Mouse (Mus musculus): ENCODE results near the gene 2310009B15Rik.

2310009B15Rik gene

DNA sequence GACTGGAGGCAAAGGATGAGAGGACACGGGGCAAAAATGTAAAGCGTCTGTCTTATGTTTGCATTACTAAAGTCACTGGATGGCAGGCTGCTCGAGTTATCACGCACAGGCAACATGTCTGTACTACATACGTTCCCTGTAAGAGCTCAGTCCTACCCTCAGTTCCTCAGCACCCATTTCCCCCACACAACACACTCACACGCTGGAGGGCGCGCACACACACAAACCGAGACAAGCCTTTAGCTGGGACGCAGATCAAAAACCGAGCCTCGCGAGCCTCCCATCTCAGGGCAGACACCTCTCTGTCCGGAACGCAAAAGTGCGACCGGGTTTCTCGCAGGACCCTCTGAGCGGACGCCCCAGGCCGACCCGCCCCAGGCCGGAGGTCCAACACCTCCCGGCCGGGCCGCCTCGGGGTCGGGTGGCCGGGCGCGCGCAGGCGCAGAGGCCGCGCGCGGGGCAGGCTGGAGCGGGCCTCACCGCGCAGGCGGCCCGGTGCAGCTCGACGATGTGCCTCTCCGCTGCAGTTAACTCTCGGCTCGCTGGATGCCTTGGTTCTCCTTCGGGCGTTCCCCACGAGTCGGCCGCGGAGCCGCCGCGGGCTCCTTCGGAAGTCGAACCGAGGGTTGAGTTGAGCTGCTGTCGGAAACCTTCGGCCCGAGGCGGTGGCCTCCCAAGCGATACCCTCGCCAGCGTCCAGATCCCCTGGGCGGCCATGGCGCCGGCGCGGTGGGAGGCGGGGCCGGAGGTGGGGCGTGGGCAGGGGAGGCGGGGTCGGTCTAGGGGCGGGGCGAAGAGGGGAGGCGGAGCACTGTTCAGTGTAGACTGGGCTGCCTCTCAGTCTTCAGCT, at the start of gene 2310009B15Rik:
TSS of gene 2310009B15Rik (minus strand) at position 752 of the 850 bp plus-strand sequence.
- peak; percentile 46 for DNase-seq (ENCODE audit: low spot score)

DNA sequence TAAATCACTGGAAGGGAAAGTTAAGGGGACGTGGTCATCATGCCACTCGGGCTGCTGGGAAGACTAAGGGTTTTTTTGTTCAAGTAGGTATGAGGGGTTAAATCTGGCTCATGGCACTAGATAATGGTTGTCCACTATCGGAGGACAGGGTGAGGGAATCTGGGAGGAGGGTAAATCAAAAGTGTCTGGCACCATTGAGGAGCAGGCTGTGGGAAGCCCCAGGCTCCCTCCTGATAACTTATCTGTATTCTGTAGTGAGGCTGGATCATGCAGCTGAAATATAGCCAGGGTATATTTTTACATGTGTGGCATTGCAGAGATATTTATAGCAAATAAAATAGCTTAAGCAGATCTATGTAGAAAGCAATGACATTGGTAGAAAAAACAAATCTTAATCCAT, 49.6 kb upstream of the 2310009B15Rik start:
- DNase-seq (ENCODE audit: low spot score): no peak

DNA sequence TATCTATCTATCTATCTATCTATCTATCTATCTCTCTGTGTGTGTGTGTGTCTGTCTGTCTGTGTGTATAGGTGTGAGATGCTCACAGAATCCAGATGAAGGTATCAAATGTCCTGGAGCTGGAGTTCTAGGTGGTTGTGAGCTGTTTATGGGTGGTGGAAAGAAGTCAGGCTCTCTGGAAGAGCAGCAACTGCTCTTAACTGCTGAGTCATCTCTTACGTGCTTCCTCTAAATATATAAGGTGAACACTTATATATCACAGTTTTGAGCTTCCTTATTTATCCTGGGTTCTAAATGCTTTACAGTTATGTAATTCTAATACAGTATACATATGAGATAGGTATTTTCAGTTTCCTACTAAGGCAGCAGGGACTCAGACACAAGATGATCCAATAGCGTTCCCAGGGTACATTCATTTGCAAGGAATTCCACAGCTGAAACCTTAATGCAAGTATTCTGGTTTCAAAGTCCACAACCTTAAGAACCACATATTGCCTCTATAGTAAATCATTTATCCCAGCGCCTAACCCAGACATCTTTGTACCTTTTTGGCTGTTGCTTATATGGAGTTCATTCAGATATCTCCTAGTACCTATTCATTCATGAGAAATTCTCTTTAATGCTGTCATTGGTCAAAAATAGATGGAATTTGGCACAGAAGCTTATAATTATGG, 48.6 kb upstream of the 2310009B15Rik start:
- DNase-seq (ENCODE audit: low spot score): no peak

DNA sequence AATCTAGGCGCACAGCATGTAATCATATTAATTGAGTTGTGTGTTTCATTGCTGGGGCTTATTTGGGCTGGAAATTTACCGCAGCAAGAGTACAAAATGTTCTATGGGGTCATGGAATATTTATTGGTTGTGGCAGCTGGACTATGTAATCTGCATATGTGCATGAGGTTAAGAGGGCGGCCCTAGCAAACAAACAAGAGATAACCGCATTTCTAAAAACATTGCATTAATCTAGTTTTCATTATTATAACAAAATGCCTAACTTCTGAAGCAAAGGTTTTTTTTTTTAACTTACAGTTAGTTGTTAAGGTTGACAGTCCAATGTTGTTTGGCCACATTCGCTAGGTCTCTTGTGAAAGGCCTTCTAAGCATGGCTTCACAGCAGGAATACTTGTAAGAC, 47.2 kb upstream of the 2310009B15Rik start:
- DNase-seq (ENCODE audit: low spot score): no peak

DNA sequence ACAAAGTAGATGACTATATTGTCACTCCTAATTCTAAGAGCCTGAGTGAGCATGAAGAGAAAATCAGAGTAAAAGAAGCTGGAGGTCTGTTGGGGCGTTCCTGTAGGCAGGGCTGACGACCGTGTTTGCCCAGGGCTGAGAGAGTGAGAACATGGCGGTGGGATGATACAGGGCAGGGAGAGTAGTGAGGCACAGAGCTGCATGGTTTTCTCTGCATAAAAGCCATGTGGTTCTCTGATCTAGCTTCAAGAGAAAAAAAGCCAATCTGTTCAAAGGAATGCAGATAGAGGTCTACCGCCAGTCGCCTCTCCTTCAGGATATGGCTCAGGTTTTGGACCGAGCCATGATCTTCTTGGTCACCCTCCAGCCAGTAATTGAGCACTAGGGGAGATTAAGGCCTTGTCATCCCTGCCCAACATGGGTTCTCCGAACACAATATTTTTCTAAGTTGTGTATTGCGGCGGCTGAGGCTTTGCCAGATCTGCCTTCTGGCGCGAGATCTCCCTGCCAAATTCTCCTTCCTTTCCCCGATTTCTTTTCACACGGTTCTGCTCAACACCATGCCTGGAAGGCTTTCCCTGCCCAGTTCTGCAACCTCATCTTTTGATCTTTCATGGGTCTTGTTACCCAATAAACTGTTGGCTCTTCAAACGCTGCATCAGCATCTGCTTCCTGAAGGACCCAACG, 44.9 kb upstream of the 2310009B15Rik start:
- no peak for DNase-seq (ENCODE audit: low spot score)

DNA sequence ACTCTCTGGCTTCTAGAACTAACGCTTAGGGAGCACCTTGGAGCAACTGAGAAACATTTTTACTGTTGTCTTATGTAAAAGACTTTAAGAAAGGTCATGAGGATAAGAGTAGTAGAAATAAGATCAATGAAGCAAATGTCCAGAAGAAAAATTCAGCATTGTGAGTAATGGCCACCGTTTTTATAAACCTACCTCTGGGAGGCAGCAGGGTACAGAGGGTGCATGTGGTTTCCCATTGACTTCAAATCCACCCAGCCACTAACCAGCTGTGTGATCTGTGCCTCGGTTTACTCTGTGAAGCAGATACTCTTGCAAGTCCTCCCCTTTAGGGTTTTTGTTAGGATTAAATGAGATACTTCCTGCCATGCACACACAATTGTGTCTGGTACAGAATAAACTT, 39.4 kb upstream of the 2310009B15Rik start:
- DNase-seq (ENCODE audit: low spot score): no peak

DNA sequence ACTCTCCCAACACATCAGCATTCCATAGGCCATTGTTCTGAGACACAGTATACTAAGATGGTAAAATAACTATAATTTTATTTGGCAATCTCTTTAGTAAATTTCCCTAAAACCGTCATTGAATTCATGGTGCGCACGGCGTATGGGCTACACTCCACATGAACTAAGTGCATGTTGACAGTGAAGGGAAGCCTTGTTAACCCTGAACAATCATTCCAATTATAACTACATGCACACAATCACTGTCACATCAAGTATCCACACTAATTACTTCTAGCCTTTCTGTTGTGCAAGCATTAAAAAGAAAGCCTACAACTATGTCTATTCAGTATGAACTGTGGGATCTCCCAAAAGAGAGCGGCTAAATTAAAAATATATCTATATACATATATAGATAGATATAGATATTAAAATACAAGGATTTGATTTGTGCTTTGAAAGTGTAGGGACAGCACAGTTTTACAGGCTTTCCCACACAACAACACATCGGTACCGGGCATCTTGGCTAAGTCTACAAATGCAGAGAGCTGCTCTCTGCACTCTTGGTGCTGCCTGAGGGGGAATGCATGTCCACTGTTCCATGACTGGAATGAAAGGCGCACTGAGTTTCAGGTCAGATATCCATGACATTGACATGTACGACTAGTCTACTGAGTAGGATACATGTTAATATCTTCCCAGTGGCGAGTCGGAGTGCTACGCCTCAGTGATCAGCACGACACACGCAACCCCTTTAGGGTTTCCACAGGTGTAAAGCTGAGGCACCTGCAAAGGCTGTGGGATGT, 21.0 kb upstream of the 2310009B15Rik start:
- DNase-seq (ENCODE audit: low spot score): no peak

DNA sequence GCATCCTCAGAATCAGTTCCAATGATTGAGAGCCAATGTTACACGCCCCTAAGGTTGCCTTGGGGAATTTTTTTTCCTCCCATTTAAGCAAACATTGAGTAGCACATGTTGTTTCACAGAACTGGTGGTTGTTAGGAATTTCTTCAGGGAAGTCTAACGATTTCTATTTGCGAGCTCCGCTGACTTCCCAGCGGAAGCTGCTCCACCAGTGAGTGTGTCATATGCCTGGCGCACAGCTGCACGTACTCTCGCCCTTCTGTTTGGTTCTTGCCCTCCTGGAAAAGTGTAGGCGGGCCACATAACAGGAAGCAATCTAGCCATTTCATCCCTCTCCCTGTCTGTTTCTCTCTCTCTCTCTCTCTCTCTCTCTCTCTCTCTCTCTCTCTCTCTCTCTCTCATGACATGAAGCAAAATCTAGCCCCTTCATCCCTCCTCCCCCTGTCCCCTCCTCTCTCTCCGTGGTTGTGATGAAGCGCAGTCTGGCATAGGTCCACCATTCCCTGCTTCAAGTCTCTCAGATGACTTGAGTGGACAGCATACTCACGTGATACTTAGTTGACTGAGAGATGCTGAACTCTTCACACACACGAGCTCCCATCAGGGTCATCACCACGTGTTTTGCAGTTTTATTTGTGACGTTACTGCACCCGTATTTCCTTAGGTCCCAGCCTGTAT, 19.9 kb upstream of the 2310009B15Rik start:
- no peak for DNase-seq (ENCODE audit: low spot score)

DNA sequence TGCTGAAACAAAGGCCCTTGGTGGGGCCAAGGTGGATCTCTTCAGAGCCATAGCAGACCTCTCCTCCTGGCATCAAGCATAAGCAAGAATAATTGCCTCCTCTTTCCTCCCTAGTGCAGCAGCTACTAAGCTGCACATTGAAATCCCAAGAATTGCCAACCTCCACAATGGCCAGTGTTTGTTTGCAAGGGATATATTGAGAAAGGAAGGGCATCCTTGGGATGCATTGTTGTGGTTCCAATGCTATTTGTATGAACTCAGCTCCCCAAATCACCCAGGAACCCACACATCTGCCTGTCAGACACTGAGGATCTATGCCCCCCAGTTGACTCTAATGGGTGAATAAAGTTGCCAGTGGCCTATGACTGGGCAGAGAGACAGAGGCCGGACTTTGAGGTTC, 5.8 kb downstream of the 2310009B15Rik start:
- no peak for DNase-seq (ENCODE audit: low spot score)

DNA sequence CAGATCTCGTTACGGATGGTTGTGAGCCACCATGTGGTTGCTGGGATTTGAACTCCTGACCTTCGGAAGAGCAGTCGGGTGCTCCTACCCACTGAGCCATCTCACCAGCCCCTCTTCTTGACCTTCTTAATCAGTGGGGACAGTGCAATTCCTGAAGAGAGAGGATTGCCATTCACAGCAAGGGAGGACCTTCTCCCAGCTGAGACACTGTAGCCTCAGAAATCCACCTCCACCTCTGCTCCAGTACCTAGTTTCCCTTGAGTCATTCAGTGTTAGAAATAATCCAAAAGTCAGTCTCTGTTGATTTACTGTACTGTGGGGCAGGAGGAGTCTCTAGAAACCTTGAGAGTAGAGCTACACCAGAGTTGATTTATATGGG, 6.5 kb downstream of the 2310009B15Rik start:
- no peak for DNase-seq (ENCODE audit: low spot score)

DNA sequence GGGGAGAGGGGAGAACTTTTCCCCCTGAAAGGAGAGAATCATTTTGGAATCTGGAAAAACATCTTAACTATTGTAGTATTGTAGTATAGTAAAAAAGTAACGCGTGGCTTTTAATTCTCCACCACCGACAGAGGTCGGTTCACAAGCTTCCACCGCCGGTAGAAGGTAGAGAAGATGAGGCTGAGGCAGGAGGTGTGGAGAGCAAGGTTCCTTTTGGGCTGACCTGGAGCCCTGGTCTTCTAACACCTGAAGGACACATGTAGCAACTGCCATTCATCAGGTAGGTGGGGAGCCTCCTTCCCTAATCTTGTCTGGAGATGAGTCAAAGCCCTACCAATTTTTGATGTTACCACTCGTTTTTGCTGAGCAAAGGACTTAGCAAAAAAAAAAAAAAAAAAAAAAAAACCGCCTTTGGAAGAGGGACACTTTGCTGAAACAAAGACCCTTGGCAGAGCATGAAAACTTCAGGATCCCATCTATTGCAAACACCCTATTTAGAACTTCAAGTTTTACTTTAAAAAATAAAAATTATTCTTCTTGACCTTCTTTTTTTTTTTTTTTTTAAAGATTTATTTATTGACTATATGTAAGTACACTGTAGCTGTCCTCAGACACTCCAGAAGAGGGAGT, 7.0 kb downstream of the 2310009B15Rik start:
- DNase-seq (ENCODE audit: low spot score): no peak

DNA sequence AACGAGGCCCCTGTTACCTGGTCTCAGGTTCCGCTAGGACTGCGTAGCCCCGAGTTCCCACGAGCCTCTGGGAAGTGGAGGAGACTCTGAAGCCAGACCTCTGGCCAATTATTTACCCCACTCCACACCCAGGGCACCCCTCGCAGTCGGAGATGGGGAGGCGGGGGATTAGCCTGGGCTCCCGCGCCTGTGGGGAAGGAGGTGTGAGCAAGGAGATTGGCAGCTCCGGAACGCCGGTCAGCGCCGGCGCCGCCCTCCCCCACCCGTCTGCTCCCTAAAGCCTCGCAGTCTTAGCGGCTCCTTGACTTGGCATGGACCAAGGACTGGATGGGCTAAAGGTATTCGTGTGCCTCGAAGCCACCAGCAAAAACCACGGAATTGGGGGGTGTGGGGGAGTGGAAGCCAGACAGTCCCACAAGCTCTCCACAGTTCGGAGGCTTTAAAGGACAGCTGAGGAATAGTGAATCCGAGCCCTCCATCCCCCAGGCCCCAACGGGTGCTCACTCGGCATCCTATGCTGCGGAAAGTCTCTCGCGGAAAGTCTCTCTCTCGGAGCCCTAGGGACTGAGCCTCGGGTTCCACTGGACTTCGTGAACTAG, 8.0 kb downstream of the 2310009B15Rik start, which contains the start of gene Lhx9:
TSS of gene Lhx9 (minus strand) at position 67 of the 599 bp plus-strand sequence.
- no peak for DNase-seq (ENCODE audit: low spot score)

DNA sequence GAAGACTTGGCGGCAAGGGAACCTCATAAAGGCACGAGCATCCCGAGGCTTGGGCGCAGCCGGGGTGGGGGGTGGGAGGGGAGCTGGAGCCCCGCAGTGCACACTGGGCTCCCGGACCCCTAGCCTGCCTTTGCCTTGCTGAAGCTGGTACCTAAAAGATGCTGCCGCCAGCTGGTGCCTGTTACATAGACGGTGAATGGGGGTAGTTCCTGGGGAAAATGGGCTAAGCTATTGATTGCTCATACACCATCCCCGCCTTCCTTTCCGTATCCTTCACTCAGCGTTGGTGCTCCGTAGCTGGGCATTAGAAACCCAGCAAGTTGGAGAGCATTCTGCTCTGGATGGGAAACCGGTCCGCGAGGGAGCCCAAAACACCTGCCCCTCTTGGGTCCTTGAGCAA, 8.6 kb downstream of the 2310009B15Rik start:
- no peak for DNase-seq (ENCODE audit: low spot score)

DNA sequence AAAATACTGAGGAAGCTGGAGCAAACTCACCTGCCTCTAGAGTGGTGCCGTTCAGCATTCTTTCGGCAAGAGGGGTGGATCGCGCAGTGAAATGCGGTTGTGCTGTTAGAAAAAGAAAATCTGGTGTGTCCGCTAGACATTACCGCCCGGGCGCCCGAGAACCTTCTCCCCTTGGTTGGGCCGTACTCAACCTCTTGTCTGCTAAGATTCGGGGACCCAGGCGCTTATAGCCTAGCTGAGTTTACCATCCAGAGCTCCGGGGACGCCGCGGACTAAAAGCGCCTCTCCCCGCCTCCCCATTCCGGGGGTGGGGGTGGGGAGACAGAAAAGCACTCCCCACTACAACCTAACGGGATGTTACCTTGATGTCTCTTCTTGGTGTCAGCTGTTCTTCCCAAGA, 9.5 kb downstream of the 2310009B15Rik start:
- DNase-seq (ENCODE audit: low spot score): no peak

DNA sequence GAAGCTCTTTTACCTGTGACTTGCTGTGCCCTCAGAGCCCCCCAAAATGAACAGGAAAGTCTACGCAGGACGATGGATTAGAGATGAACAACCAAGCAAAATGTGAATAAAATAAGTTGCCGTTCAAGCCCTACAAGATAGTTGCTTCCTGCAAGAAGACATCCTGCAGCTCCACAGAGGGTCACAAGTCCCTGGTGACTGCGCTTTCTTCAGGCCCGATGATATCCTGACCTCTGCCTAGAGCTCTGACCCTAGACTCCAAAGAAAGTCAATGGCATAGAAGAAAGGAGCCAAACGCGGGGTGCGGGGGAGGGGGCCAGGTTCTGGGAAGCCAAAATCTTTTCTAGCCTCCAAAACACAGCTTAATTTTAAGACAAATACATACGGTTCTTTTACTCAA, 10.1 kb downstream of the 2310009B15Rik start:
- DNase-seq (ENCODE audit: low spot score): no peak

DNA sequence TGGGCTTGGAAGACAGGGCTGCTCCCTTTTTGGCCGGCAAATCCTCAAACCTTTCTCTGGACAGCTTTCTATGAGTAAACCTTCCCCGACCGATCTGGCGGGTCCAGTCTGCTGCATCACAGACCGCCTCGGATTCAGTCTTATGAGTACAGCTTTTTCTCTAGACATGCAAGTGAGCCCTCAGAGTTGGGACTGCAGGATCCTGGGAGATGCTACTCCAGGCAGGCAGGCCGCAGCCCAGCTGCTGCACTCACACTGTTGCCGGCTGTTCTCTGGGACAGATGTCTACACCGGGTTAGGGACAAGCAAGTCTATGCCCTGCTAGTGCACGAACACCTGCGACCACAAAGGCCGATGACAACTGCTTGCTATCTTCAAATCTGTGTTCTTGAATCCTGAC, 10.5 kb downstream of the 2310009B15Rik start:
- no peak for DNase-seq (ENCODE audit: low spot score)

DNA sequence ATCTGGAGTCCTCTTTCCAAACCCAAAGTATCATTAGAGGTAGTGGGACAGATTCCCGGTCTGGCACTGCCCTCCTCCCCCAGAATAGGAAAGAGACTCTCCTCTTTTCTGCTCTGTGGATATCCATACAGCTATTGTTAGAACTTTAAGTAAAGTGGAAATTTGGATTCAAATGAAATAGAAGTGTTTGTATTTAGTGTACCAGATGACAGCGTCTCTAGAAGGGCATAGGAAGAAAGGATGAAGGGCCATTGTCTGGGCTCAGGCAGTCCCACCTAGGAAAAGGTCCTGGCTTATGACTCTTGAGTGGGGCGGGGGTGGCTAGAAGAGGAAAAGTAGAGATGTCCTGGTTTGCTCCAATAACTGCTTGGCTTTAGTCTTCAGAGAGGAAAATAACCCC, 11.2 kb downstream of the 2310009B15Rik start:
- no peak for DNase-seq (ENCODE audit: low spot score)

DNA sequence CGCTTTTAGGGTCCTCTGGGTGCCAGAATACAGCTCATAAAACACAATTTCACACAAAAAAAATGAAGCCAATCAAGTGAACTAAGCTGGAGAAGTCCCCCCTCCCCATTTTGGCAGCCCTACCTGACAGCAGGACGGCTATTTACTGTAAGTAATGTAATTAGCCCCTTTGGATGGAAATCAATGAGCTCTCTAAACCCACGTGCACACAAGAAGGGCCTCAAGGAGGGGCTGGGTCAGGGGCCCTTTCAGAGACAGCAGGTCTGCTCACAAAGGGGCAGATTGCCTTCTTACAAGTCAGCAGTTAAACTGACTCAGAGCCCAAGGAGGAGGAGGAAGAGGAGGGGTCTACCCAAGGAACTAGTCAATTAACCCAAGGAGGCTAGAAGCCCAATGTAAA, 12.5 kb downstream of the 2310009B15Rik start:
- no peak for DNase-seq (ENCODE audit: low spot score)

DNA sequence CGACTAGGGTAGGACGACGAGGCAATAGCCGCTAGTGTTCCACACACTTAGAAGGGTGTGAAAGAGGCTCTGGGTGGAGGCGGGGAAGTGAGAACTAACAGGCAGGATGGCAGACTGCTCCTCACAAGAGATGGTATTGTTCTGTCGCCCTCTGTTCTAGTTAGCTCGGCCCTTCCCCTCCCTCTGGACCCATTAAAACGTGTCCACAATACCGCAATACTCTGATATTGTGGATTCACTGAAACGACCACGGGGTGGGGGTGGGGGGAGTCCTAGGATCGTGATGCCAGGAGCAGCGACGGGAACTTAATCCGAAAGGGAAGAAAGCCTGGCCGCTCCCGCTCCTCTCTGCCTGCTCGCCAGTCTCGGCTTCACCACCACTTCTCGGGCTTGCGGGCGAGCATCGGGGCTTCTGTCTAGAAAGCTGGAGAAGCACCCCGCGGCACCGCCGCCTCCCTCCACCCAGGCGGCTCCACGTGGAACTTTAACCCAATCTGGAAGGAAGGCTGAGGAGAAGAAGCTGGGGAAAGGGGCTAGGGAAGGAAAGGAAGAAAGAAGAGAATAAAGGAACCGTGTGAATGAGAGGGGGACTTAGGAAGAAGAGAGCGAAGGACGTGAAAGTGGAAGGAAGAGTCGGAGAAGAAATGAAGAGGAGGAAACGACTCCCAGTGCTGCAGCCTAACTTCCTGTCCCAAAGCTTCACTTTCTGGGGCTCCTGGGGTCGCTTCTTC, 13.1 kb downstream of the 2310009B15Rik start:
- DNase-seq (ENCODE audit: low spot score): no peak

DNA sequence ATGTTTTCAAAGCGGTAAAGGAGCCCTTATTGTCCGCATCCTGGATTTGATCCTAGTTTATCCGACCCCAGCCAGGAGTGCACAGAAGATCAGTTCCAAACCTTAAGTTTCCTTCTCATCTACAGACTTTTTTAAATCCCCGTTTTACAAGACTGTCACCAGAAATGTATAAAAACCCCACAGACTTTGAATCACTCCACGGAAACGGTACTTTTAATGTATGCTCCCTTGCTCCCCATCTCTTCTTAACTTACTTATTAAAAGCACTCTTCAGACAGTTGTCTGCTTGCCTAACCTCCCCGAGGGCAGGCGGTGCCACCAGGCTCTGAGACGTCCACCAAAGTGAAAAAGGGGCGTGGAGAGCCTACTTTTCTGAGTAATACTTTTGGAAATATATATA, 13.9 kb downstream of the 2310009B15Rik start:
- no peak for DNase-seq (ENCODE audit: low spot score)
